Mouse (Mus musculus) WW6 (cell line): ENCODE results near the gene Hspa12b.

Experiments
- DNase-seq: peaks from one replicate; pipeline ENCODE4 v3.0.0-alpha.2; 2013; ENCODE audit warnings: low read depth, low spot score

Hspa12b gene

DNA sequence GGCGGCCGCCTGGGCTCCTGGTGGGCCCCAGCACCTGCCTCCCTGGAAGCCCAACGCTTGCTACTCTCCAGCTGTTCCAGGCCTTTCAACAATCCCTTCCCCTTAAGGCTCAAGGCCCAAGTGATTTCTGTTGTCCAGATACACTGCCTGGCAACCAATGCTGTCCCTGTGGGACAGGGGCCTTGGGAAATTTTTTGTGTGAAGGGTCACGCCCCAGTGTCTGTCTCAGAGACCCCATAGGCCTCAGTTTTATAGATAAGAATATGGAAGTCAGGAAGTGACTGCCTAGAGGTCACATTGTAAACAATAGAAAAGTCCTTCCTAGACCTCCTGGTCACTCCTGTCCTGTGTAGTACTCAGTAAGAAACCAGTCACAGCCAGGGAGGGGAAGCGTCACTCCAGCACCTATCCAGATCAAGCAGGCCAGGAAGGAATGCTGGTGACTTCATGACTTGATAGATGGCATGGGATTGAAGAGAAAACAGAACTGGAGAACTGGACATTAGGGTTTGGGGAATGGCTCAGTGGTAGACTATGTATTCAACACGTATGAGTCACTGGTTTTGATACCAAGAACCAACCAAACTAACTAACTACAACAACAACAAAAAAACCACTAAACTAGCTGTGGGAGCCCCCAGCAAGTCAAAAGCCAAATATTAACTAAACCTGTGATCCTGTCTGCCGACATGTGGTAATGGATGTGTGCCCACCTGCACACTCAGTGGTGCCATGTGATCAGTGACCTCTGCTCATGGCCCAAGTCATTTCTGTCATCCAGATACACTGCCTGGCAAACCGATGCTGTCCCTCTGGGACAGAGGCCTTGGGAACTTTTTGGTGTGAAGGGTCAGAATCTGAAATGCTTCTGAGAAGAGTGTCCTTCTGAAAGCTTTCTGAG is 21.5 kb downstream of the Hspa12b start:
- no peak for DNase-seq

- DNase-seq: no peak
Measured at GRCm38 (mm10) chr2:131149254-131149578, 22.1 kb downstream of the Hspa12b start.

GRCm38 (mm10) chr2:131152166-131152730 is 25.2 kb downstream of the Hspa12b start:
- DNase-seq: no peak

DNA sequence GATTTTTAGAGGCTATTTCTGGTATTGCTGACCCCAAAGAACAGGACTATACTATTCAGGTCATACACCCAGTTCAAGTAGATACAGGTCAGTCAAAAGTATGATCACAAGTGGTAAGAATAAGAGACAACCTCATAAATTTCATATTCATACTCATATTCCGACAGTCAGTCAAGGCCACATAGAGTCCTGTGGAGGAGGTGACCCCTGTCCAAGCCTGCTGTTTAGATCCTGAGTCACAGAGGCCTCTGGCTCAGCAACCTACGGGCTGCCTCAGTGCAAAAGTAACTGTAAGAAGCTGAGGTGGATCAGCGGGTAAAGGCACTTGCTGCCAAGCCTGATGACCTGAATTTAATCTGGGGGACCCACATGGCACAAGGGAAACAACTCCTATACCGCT is 27.0 kb downstream of the Hspa12b start:
- no peak for DNase-seq

- no peak for DNase-seq
Measured at GRCm38 (mm10) chr2:131156987-131157386, 29.9 kb downstream of the Hspa12b start.

GRCm38 (mm10) chr2:131159491-131159910 is 32.4 kb downstream of the Hspa12b start:
- no peak for DNase-seq

GRCm38 (mm10) chr2:131159938-131160581 is 33.0 kb downstream of the Hspa12b start, which contains the start of gene 1700037H04Rik:
Gene 1700037H04Rik, minus strand, starts transcription at chr2:131160081.
- DNase-seq: peak; percentile 97

- DNase-seq: no peak
Measured at GRCm38 (mm10) chr2:131160671-131161111, 33.6 kb downstream of the Hspa12b start.

- DNase-seq: no peak
Measured at GRCm38 (mm10) chr2:131163924-131164323, 36.8 kb downstream of the Hspa12b start.

- no peak for DNase-seq
Measured at GRCm38 (mm10) chr2:131166172-131166571, 39.1 kb downstream of the Hspa12b start.

- no peak for DNase-seq
Measured at GRCm38 (mm10) chr2:131167984-131168383, 40.9 kb downstream of the Hspa12b start.

DNA sequence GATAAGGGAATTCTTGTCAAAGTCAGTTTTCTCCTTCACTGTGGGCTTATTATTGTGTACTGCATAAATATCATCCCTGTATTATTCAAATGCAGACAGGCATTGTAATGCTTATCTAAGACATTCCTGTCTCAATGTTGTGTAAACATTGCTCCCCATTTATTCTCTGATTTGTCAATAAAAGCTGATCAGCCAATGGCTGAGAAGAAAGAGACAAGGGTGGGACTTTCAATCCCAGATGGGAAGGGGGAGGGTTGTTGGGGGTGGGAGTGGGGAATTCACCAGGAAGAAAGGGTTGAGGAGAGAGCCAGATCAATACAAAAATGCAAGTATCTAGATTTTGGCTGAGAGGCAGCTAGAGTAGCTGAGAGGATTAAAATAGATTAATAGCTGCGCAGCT is 41.8 kb downstream of the Hspa12b start:
- DNase-seq: no peak

GRCm38 (mm10) chr2:131170936-131171335 is 43.9 kb downstream of the Hspa12b start:
- DNase-seq: no peak

- no peak for DNase-seq
Measured at GRCm38 (mm10) chr2:131171401-131172104, 44.5 kb downstream of the Hspa12b start.

DNA sequence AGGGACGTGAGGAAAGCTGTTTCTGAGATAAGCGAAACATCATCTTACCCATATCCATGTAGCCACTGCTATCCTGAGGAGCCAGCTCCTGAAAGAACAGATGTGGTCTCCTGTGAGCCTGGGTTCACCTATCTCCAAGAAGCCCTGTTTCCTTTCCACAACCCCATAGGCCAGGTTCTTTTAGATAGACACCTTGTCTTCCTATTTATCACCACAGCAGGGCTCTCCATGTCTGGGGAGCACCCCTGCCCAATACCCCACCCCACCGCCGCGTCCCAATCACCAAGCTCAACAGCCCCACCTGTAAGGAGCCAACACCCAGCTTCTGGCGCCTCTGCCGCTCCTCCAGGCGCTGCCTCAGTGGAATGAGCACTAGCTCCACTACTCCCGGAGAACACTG is 45.2 kb downstream of the Hspa12b start:
- DNase-seq: no peak

GRCm38 (mm10) chr2:131174700-131175099 is 47.6 kb downstream of the Hspa12b start:
- no peak for DNase-seq

DNA sequence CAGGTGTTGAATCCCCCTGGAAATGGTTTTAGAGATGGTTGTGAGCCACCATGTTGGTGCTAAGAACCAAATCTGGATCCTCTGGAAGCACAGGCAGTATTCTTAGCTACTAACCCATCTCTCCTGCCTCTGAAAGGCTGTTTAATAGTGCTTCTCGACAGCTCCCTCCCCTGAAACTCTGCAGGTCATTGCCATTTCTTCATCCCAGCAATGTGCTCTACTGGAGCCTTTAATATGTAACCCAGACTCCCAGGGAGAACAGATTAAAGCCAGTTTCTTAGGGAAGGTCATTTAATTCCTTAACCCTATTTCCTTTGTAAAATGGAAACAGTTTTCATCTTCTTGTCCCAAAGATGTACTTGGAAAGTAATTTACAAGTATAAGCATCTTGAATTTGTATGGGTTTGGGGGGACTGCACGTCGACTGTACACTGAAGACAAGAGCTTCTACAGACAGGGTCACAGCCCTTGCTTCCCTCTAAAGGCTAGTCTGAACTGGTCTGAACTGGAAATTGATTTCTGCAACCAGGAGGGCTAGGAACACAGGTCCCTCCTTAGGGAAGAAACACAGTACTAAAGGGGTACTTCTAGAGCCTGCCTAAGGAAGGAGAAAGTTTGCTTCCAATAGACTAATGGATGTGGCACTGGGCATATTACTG is 48.3 kb downstream of the Hspa12b start:
- no peak for DNase-seq

DNA sequence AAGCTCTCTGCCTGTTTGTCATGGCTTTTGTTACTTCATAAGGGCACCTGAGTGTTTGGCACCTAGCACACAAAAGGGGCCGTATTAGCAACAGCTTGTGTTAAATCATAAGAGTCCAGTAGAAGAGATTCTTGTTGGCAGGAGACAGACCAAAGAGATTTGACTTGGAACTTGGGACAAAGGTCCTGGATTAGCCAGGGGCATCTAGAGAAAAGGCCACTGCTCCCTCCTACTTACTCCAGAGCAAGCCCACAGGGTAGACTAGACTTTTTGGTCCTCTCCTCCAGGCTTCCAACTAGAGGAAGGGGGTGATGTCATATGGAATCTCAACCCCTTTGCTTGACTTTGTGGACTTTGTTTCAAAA is 48.8 kb downstream of the Hspa12b start:
- DNase-seq: no peak

GRCm38 (mm10) chr2:131176491-131176890 is 49.4 kb downstream of the Hspa12b start:
- no peak for DNase-seq

DNA sequence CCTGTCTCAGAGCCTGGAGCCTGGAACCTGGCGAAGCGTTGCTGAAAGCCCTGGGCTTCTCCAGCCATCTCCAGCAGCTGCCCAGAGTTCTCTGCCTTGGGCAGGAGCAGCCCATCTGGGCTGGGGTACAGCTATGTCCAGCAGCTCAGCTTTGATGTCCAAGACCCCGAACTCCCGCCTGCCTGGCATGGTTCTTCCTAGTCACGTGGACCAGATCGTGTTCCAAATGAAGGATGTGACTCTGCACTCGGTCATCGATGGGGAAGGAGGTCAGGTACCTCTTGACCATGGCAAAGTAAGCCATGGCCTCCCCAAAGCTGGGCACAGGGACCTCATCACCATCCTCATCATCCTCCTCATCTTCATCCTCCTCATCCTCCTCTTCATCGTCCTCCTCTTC is 50.9 kb downstream of the Hspa12b start:
- DNase-seq: no peak

DNA sequence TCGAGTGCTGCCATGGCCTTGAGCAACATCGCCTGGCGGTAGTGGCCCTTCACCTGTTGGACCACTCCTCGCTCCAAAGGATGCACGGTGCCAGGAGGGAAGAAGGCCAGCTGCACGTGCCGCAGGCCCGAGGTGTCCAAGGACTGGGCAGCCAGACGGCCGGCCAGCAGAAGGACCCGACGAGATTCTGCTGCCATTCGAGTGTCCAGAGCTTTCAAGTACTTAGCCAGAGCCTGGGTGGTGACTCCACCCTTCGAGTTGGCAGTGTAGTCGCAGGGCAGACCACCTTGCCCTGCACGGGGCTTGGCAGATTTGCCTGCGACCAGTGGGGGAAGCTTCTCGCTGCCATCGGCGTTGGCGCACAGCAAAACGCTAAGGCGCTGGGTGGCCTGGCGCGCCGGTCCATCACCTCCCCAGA is 51.8 kb downstream of the Hspa12b start:
- no peak for DNase-seq
